Mouse (Mus musculus) layer of hippocampus, adult 9-10 months (tissue): ENCODE data around the gene Ppme1.

ENCODE experiments used
- DNase-seq: peaks from one replicate; pipeline ENCODE4 v3.0.0; 2022; ENCODE audit warnings: low spot score

Ppme1 gene

GRCm38 (mm10) chr7:100327514-100327913 is 44.6 kb downstream of the Ppme1 start:
- no peak for DNase-seq

GRCm38 (mm10) chr7:100325482-100325881 is 46.6 kb downstream of the Ppme1 start:
- DNase-seq = peak; percentile 38

- DNase-seq = no peak
Observed at GRCm38 (mm10) chr7:100323721-100324120, 48.4 kb downstream of the Ppme1 start.

GRCm38 (mm10) chr7:100317534-100317933 is 54.6 kb downstream of the Ppme1 start:
- DNase-seq = no peak

GRCm38 (mm10) chr7:100316924-100317323 is 55.2 kb downstream of the Ppme1 start:
- DNase-seq = no peak

- DNase-seq = no peak
Observed at GRCm38 (mm10) chr7:100312716-100313115, 59.4 kb downstream of the Ppme1 start.

GRCm38 (mm10) chr7:100310290-100310689 is 61.8 kb downstream of the Ppme1 start:
- DNase-seq = no peak

- no peak for DNase-seq
Observed at GRCm38 (mm10) chr7:100309679-100310078, 62.4 kb downstream of the Ppme1 start.

GRCm38 (mm10) chr7:100309216-100309615 is 62.9 kb downstream of the Ppme1 start:
- DNase-seq = no peak

GRCm38 (mm10) chr7:100307872-100308653 is 64.0 kb downstream of the Ppme1 start:
- DNase-seq = no peak

- no peak for DNase-seq
Observed at GRCm38 (mm10) chr7:100305894-100306293, 66.2 kb downstream of the Ppme1 start.

- DNase-seq = peak; percentile 44
Observed at GRCm38 (mm10) chr7:100302316-100302715, 69.8 kb downstream of the Ppme1 start.

- no peak for DNase-seq
Observed at GRCm38 (mm10) chr7:100301390-100301789, 70.7 kb downstream of the Ppme1 start.

- DNase-seq = no peak
Observed at GRCm38 (mm10) chr7:100298861-100299510, 73.1 kb downstream of the Ppme1 start.

- no peak for DNase-seq
Observed at GRCm38 (mm10) chr7:100296699-100297098, 75.4 kb downstream of the Ppme1 start.

GRCm38 (mm10) chr7:100295745-100296144 is 76.4 kb downstream of the Ppme1 start:
- DNase-seq = no peak

- no peak for DNase-seq
Observed at GRCm38 (mm10) chr7:100293546-100293945, 78.6 kb downstream of the Ppme1 start.

- DNase-seq = no peak
Observed at GRCm38 (mm10) chr7:100288622-100289021, 83.5 kb downstream of the Ppme1 start.

GRCm38 (mm10) chr7:100287748-100288578 is 84.1 kb downstream of the Ppme1 start:
- DNase-seq = no peak

GRCm38 (mm10) chr7:100285383-100285782 is 86.7 kb downstream of the Ppme1 start, which contains the start of gene P4ha3:
Gene P4ha3, plus strand, starts transcription at chr7:100285520.
- no peak for DNase-seq

- DNase-seq = no peak
Observed at GRCm38 (mm10) chr7:100283298-100283697, 88.8 kb downstream of the Ppme1 start.

GRCm38 (mm10) chr7:100281596-100281995 is 90.5 kb downstream of the Ppme1 start:
- no peak for DNase-seq

- DNase-seq = peak; percentile 46
Observed at GRCm38 (mm10) chr7:100279803-100280202, 92.3 kb downstream of the Ppme1 start.
